8 mouse cellular contexts compared by ENCODE assay signal in genomic region chr11:58980381-58980990, GRCm38 (mm10). TPM values are rescaled to one million over a fixed set of nuclear protein-coding genes. Genes with fewer than 3 reads are reported as not detected.
DNase-seq lines count a peak whose midpoint lies in the region; ATAC-seq and TF ChIP-seq lines count a peak whose summit lies in the region.

No protein-coding gene starts in this region.

- no peak for DNase-seq in hindbrain, embryonic 10.5 days (ENCODE audit: low spot score)
- DNase-seq in G1E (ENCODE audit: low spot score), result no peak
- no peak for DNase-seq in retina, embryonic 14.5 days (ENCODE audit: low spot score)
- no peak for DNase-seq in c-Kit-positive CD71-positive TER-119-positive erythroid progenitor cells, embryonic 14.5 days (ENCODE audit: low spot score)

- peaks cover 55% of the 10 kb centered on the region for H3K4me1 ChIP-seq in hindbrain, embryonic 10.5 days (replicated peaks)
- peaks cover 37% of the 10 kb centered on the region for H3K4me1 ChIP-seq in hindbrain, embryonic 16.5 days (ENCODE audit: control insufficient read depth, insufficient read depth, low read depth, low read length)
- H3K4me1 ChIP-seq in G1E (ENCODE audit: insufficient read depth, low read depth, low read length), result peaks cover 67% of the 10 kb centered on the region
- H3K4me1 ChIP-seq in embryonic fibroblast, embryonic 13.5 days (ENCODE audit: control insufficient read depth, insufficient read depth, low read length), result peaks cover 9% of the 10 kb centered on the region; the same call in 1 of the 2 replicates
- H3K4me1 ChIP-seq in liver, embryonic 12.5 days, result peaks cover 63% of the 10 kb centered on the region

- H3K4me2 ChIP-seq in hindbrain, embryonic 16.5 days (ENCODE audit: low read length), result no peak overlapping the region
- peak overlapping the region; percentile 91 for H3K4me2 ChIP-seq in liver, embryonic 12.5 days

- peak overlapping the region; percentile 97; the same call in 1 of the 2 replicates for H3K4me3 ChIP-seq in hindbrain, embryonic 10.5 days
- no peak overlapping the region for H3K4me3 ChIP-seq in hindbrain, embryonic 16.5 days (ENCODE audit: low read length)
- peak overlapping the region; percentile 98 for H3K4me3 ChIP-seq in G1E (ENCODE audit: low read depth, low read length)
- H3K4me3 ChIP-seq in embryonic fibroblast, embryonic 13.5 days (ENCODE audit: insufficient read depth, low read length), result peak overlapping the region; percentile 88
- no peak overlapping the region; the same call in 1 of the 2 replicates for H3K4me3 ChIP-seq in liver, embryonic 12.5 days

- WGBS in hindbrain, embryonic 10.5 days, result 79% methylated on average over 5 of the region's 5 CpGs
- 61% methylated on average over 5 of the region's 5 CpGs for WGBS in hindbrain, embryonic 16.5 days
- 70% methylated on average over 5 of the region's 5 CpGs for WGBS in liver, embryonic 12.5 days (ENCODE audit: insufficient replicate concordance)

- TF ChIP-seq POLR2A in embryonic fibroblast, embryonic 13.5 days (IDR thresholded peaks at IDR 0.05; ENCODE audit: low read depth, low read length), result no peak

- no peak overlapping the region for H3K27ac ChIP-seq in hindbrain, embryonic 10.5 days
- no peak overlapping the region for H3K27ac ChIP-seq in hindbrain, embryonic 16.5 days (ENCODE audit: low read depth, low read length)
- peak overlapping the region; percentile 95; the same call in 1 of the 2 replicates for H3K27ac ChIP-seq in embryonic fibroblast, embryonic 13.5 days (ENCODE audit: insufficient read depth, low read length)
- H3K27ac ChIP-seq in liver, embryonic 12.5 days, result no peak overlapping the region

- H3K36me3 ChIP-seq in hindbrain, embryonic 10.5 days, result peaks cover 50% of the 10 kb centered on the region
- peaks cover 15% of the 10 kb centered on the region for H3K36me3 ChIP-seq in hindbrain, embryonic 16.5 days (ENCODE audit: control insufficient read depth, insufficient read depth, low read length)
- H3K36me3 ChIP-seq in G1E (replicated peaks), result peaks cover 63% of the 10 kb centered on the region
- peaks cover 53% of the 10 kb centered on the region for H3K36me3 ChIP-seq in liver, embryonic 12.5 days

- no peak overlapping the region; the same call in 1 of the 2 replicates for H3K9ac ChIP-seq in hindbrain, embryonic 16.5 days (ENCODE audit: low read depth, low read length)
- no peak overlapping the region for H3K9ac ChIP-seq in liver, embryonic 12.5 days

- no peaks in the 10 kb centered on the region for H3K9me3 ChIP-seq in hindbrain, embryonic 10.5 days
- H3K9me3 ChIP-seq in hindbrain, embryonic 16.5 days (ENCODE audit: control insufficient read depth, low read length), result no peaks in the 10 kb centered on the region
- no peaks in the 10 kb centered on the region for H3K9me3 ChIP-seq in G1E (replicated peaks)
- no peaks in the 10 kb centered on the region for H3K9me3 ChIP-seq in liver, embryonic 12.5 days (replicated peaks)

- TF ChIP-seq CTCF in G1E (IDR thresholded peaks at IDR 0.05; ENCODE audit: low read depth, low read length), result no peak
- TF ChIP-seq CTCF in embryonic fibroblast, embryonic 13.5 days (IDR thresholded peaks at IDR 0.05; ENCODE audit: borderline replicate concordance, insufficient read depth, low read length), result no peak

- H3K27me3 ChIP-seq in hindbrain, embryonic 10.5 days (ENCODE audit: insufficient read depth, poor library complexity, severe bottlenecking), result no peaks in the 10 kb centered on the region
- H3K27me3 ChIP-seq in hindbrain, embryonic 16.5 days (replicated peaks; ENCODE audit: control insufficient read depth, insufficient read depth, low read length), result no peaks in the 10 kb centered on the region
- no peaks in the 10 kb centered on the region for H3K27me3 ChIP-seq in G1E (ENCODE audit: insufficient read depth, low read length)
- no peaks in the 10 kb centered on the region for H3K27me3 ChIP-seq in liver, embryonic 12.5 days (replicated peaks)

- no peak for ATAC-seq in hindbrain, embryonic 16.5 days
- ATAC-seq in G1E (ENCODE audit: extremely low read depth, insufficient number of reproducible peaks, low FRiP score, poor library complexity, severe bottlenecking), result no peak
- ATAC-seq in liver, embryonic 12.5 days, result no peak
- no peak for ATAC-seq in megakaryocyte-erythroid progenitor cell, adult 5-6 weeks (replicated peaks; ENCODE audit: low FRiP score, low TSS enrichment, poor library complexity, severe bottlenecking)

RNA-seq across cellular contexts. Expression of gene Trim11, which starts 2.6 kb away (rescaled TPM):
- 18.8 and 20.2 TPM in 2 replicates for polyA plus RNA-seq in hindbrain, embryonic 10.5 days (2016; fragmentation: Nextera tagmentation; extraction: Ambion mirVana)
- polyA plus RNA-seq in hindbrain, embryonic 16.5 days (2015; fragmentation: Nextera tagmentation; extraction: Ambion mirVana), result 20.7 and 21.4 TPM in 2 replicates
- total RNA-seq in G1E (2014; fragmentation: Nextera tagmentation) (44.7 and 48.2 TPM in 2 replicates), G1E (2017) (32.3 and 36.4 TPM in 2 replicates)
- polyA plus RNA-seq in G1E (2012), result 69.3 and 75.9 TPM in 2 replicates
- polyA plus RNA-seq in embryonic fibroblast, embryonic 13.5 days (2011; ENCODE audit: insufficient read length, low read depth, missing spikeins), result 17.5 and 20.1 TPM in 2 replicates
- 11.2 and 11.5 TPM in 2 replicates for polyA plus RNA-seq in liver, embryonic 12.5 days (2016; fragmentation: Nextera tagmentation; extraction: Ambion mirVana)
- 22.7 and 28.2 TPM in 2 replicates for total RNA-seq in megakaryocyte-erythroid progenitor cell, adult 5-6 weeks (2014; fragmentation: Nextera tagmentation)
- total RNA-seq in megakaryocyte-erythroid progenitor cell, adult 5-6 weeks (2017), result 13.9 and 19.2 TPM in 2 replicates

RNA-seq across cellular contexts. Expression of gene Hist3h2a, which starts 26.0 kb away (rescaled TPM):
- 25.4 and 49.0 TPM in 2 replicates for polyA plus RNA-seq in hindbrain, embryonic 10.5 days (2016; fragmentation: Nextera tagmentation; extraction: Ambion mirVana)
- polyA plus RNA-seq in hindbrain, embryonic 16.5 days (2015; fragmentation: Nextera tagmentation; extraction: Ambion mirVana), result 85.3 and 89.6 TPM in 2 replicates
- 93.3 and 107 TPM in 2 replicates for total RNA-seq in G1E (2014; fragmentation: Nextera tagmentation)
- 108 and 128 TPM in 2 replicates for total RNA-seq in G1E (2017)
- 6.2 and 13.5 TPM in 2 replicates for polyA plus RNA-seq in G1E (2012)
- polyA plus RNA-seq in embryonic fibroblast, embryonic 13.5 days (2011; ENCODE audit: insufficient read length, low read depth, missing spikeins), result 9.7 and 12.5 TPM in 2 replicates
- polyA plus RNA-seq in liver, embryonic 12.5 days (2016; fragmentation: Nextera tagmentation; extraction: Ambion mirVana), result 14.3 and 16.9 TPM in 2 replicates
- total RNA-seq in megakaryocyte-erythroid progenitor cell, adult 5-6 weeks (2014; fragmentation: Nextera tagmentation), result 29.7 and 39.9 TPM in 2 replicates
- 238 and 296 TPM in 2 replicates for total RNA-seq in megakaryocyte-erythroid progenitor cell, adult 5-6 weeks (2017)

RNA-seq across cellular contexts. Expression of gene Trim17, which starts 26.0 kb away (rescaled TPM):
- 0.41 and 0.85 TPM in 2 replicates for polyA plus RNA-seq in hindbrain, embryonic 10.5 days (2016; fragmentation: Nextera tagmentation; extraction: Ambion mirVana)
- polyA plus RNA-seq in hindbrain, embryonic 16.5 days (2015; fragmentation: Nextera tagmentation; extraction: Ambion mirVana), result 1.1 and 1.8 TPM in 2 replicates
- total RNA-seq in G1E (2014; fragmentation: Nextera tagmentation) (not detected in 2 replicates), G1E (2017) (0.11 and 0.12 TPM in 2 replicates)
- polyA plus RNA-seq in G1E (2012), result 0.12 and 7.5 TPM in 2 replicates
- not detected in 2 replicates for polyA plus RNA-seq in embryonic fibroblast, embryonic 13.5 days (2011; ENCODE audit: insufficient read length, low read depth, missing spikeins)
- polyA plus RNA-seq in liver, embryonic 12.5 days (2016; fragmentation: Nextera tagmentation; extraction: Ambion mirVana), result 0.07 and 0.13 TPM in 2 replicates
- total RNA-seq in megakaryocyte-erythroid progenitor cell, adult 5-6 weeks (2014; fragmentation: Nextera tagmentation), result not detected in 2 replicates
- not detected in 2 replicates for total RNA-seq in megakaryocyte-erythroid progenitor cell, adult 5-6 weeks (2017)

RNA-seq across cellular contexts. Expression of gene Hist3h2ba, which starts 31.8 kb away (rescaled TPM):
- polyA plus RNA-seq in hindbrain, embryonic 10.5 days (2016; fragmentation: Nextera tagmentation; extraction: Ambion mirVana), result 39.0 and 115 TPM in 2 replicates
- polyA plus RNA-seq in hindbrain, embryonic 16.5 days (2015; fragmentation: Nextera tagmentation; extraction: Ambion mirVana), result 249 and 250 TPM in 2 replicates
- 2.7 and 23.2 TPM in 2 replicates for total RNA-seq in G1E (2014; fragmentation: Nextera tagmentation)
- 6.0 and 7.1 TPM in 2 replicates for total RNA-seq in G1E (2017)
- polyA plus RNA-seq in G1E (2012), result 0.20 TPM in 1 of 2 replicates, not detected in the other
- polyA plus RNA-seq in embryonic fibroblast, embryonic 13.5 days (2011; ENCODE audit: insufficient read length, low read depth, missing spikeins), result not detected in 2 replicates
- 5.3 and 5.7 TPM in 2 replicates for polyA plus RNA-seq in liver, embryonic 12.5 days (2016; fragmentation: Nextera tagmentation; extraction: Ambion mirVana)
- total RNA-seq in megakaryocyte-erythroid progenitor cell, adult 5-6 weeks (2014; fragmentation: Nextera tagmentation), result 21.1 and 27.6 TPM in 2 replicates
- 6.3 and 6.5 TPM in 2 replicates for total RNA-seq in megakaryocyte-erythroid progenitor cell, adult 5-6 weeks (2017)

RNA-seq across cellular contexts. Expression of gene Rnf187, which starts 41.8 kb away (rescaled TPM):
- 297 and 381 TPM in 2 replicates for polyA plus RNA-seq in hindbrain, embryonic 10.5 days (2016; fragmentation: Nextera tagmentation; extraction: Ambion mirVana)
- 563 and 570 TPM in 2 replicates for polyA plus RNA-seq in hindbrain, embryonic 16.5 days (2015; fragmentation: Nextera tagmentation; extraction: Ambion mirVana)
- total RNA-seq in G1E (2014; fragmentation: Nextera tagmentation), result 55.7 and 55.8 TPM in 2 replicates
- 72.8 and 106 TPM in 2 replicates for total RNA-seq in G1E (2017)
- 225 and 312 TPM in 2 replicates for polyA plus RNA-seq in G1E (2012)
- polyA plus RNA-seq in embryonic fibroblast, embryonic 13.5 days (2011; ENCODE audit: insufficient read length, low read depth, missing spikeins), result 91.5 and 99.2 TPM in 2 replicates
- 200 and 207 TPM in 2 replicates for polyA plus RNA-seq in liver, embryonic 12.5 days (2016; fragmentation: Nextera tagmentation; extraction: Ambion mirVana)
- total RNA-seq in megakaryocyte-erythroid progenitor cell, adult 5-6 weeks (2014; fragmentation: Nextera tagmentation), result 115 and 146 TPM in 2 replicates
- total RNA-seq in megakaryocyte-erythroid progenitor cell, adult 5-6 weeks (2017), result 101 and 108 TPM in 2 replicates

Comparison
In these comparisons a context has a peak if more than half of its experiments do, and no peak if none do; other contexts are left out.
1. H3K4me3 ChIP-seq: peak in hindbrain, embryonic 10.5 days (single experiment), G1E (single experiment) and embryonic fibroblast, embryonic 13.5 days (single experiment); none in hindbrain, embryonic 16.5 days (single experiment) and liver, embryonic 12.5 days (single experiment).